Mouse (Mus musculus): ENCODE results near the gene Ttyh1. TPM values are rescaled to one million over a fixed set of nuclear protein-coding genes. Genes with fewer than 3 reads are reported as not detected.

The Ttyh1 gene
- polyA plus RNA-seq, 1 experiment from 2014 or later = 4.3 TPM

GRCm38 (mm10) chr7:4136771-4137531 is 17.7 kb downstream of the Ttyh1 start, which contains the start of gene Leng8:
TSS of gene Leng8 (plus strand) at chr7:4137039.
- H3K36me3 ChIP-seq (ENCODE audit: control insufficient read depth, insufficient read depth, low read length) = peaks cover 26% of the 10 kb centered on the region
- H3K4me1 ChIP-seq (replicated peaks; ENCODE audit: control insufficient read depth, insufficient read depth) = peaks cover 4% of the 10 kb centered on the region
- H3K9ac ChIP-seq (ENCODE audit: low read length) = peak within 1 kb of the TSS; percentile 89
- no peaks in the 10 kb centered on the region for H3K9me3 ChIP-seq (ENCODE audit: control insufficient read depth, low read length)
- no peaks in the 10 kb centered on the region for H3K27me3 ChIP-seq (ENCODE audit: control insufficient read depth, insufficient read depth, low read length)
- ATAC-seq (ENCODE audit: low FRiP score, low TSS enrichment) (peak; percentile 98), DNase-seq (ENCODE audit: low spot score) (peak; percentile 98)
- H3K4me3 ChIP-seq (ENCODE audit: low read depth, low read length) = peak within 1 kb of the TSS; percentile 91
- under 1% methylated on average over 58 of the region's 78 CpGs for WGBS
- H3K4me2 ChIP-seq (replicated peaks; ENCODE audit: low read depth) = peak within 1 kb of the TSS; percentile 92
- TF ChIP-seq CTCF (IDR thresholded peaks at IDR 0.05; ENCODE audit: low read depth) = peak; percentile 22; the same call in 1 of the 2 replicates
- no peak for TF ChIP-seq EP300 (optimal IDR thresholded peaks at IDR 0.05)
- H3K27ac ChIP-seq (replicated peaks) = peak within 1 kb of the TSS; percentile 97

DNA sequence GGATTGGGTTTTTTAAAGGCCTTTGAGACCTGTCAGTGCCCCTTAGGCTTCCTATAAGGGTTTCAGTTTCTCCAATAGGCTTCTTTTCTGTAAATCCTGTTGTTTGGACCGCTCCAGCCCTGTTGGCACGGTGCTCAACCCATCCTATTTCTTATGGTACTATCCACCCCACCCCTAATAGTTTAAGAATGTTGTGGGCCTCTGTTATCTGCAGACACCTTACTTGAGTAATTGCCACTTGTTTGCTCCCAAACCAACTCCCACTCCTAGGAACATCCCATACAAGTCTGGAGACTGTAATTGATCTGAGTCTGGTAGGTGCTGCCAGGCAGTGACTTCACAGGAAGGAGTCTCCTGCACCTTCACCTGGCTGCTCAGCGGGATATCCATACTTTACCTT is 18.5 kb downstream of the Ttyh1 start:
- H3K9ac ChIP-seq (ENCODE audit: low read length) = peak overlapping the region; percentile 89
- H3K4me3 ChIP-seq (ENCODE audit: low read depth, low read length) = peak overlapping the region; percentile 91
- H3K4me2 ChIP-seq (replicated peaks; ENCODE audit: low read depth) = peak overlapping the region; percentile 92
- H3K9me3 ChIP-seq (ENCODE audit: control insufficient read depth, low read length) = no peaks in the 10 kb centered on the region
- TF ChIP-seq CTCF (IDR thresholded peaks at IDR 0.05; ENCODE audit: low read depth) = no peak
- TF ChIP-seq EP300 (optimal IDR thresholded peaks at IDR 0.05) = no peak
- ATAC-seq (ENCODE audit: low FRiP score, low TSS enrichment) (no peak), DNase-seq (ENCODE audit: low spot score) (no peak)
- peak overlapping the region; percentile 97; the same call in 1 of the 2 replicates for H3K27ac ChIP-seq (replicated peaks)
- 48% methylated on average over 3 of the region's 3 CpGs for WGBS
- H3K4me1 ChIP-seq (replicated peaks; ENCODE audit: control insufficient read depth, insufficient read depth) = peaks cover 4% of the 10 kb centered on the region
- H3K27me3 ChIP-seq (ENCODE audit: control insufficient read depth, insufficient read depth, low read length) = no peaks in the 10 kb centered on the region
- H3K36me3 ChIP-seq (ENCODE audit: control insufficient read depth, insufficient read depth, low read length) = peaks cover 33% of the 10 kb centered on the region

GRCm38 (mm10) chr7:4138181-4138580 is 19.0 kb downstream of the Ttyh1 start:
- WGBS = 64% methylated on average over 2 of the region's 2 CpGs
- DNase-seq (ENCODE audit: low spot score) = peak; percentile 9
- Histone ChIP-seq H3K4me3 (ENCODE audit: low read depth, low read length) (peak overlapping the region; percentile 91; the same call in 1 of the 2 replicates), H3K36me3 (ENCODE audit: control insufficient read depth, insufficient read depth, low read length) (peaks cover 38% of the 10 kb centered on the region), H3K27ac (replicated peaks) (no peak overlapping the region), H3K9me3 (ENCODE audit: control insufficient read depth, low read length) (no peaks in the 10 kb centered on the region), H3K27me3 (ENCODE audit: control insufficient read depth, insufficient read depth, low read length) (no peaks in the 10 kb centered on the region), H3K4me2 (replicated peaks; ENCODE audit: low read depth) (peak overlapping the region; percentile 92), H3K4me1 (replicated peaks; ENCODE audit: control insufficient read depth, insufficient read depth) (peaks cover 4% of the 10 kb centered on the region), H3K9ac (ENCODE audit: low read length) (peak overlapping the region; percentile 89)
- ATAC-seq (ENCODE audit: low FRiP score, low TSS enrichment) = no peak
- TF ChIP-seq CTCF (IDR thresholded peaks at IDR 0.05; ENCODE audit: low read depth) (no peak), EP300 (optimal IDR thresholded peaks at IDR 0.05) (no peak)

GRCm38 (mm10) chr7:4138671-4139070 is 19.5 kb downstream of the Ttyh1 start:
- ATAC-seq (ENCODE audit: low FRiP score, low TSS enrichment) (no peak), DNase-seq (ENCODE audit: low spot score) (peak; percentile 11)
- Histone ChIP-seq H3K4me1 (replicated peaks; ENCODE audit: control insufficient read depth, insufficient read depth) (peaks cover 4% of the 10 kb centered on the region), H3K27me3 (ENCODE audit: control insufficient read depth, insufficient read depth, low read length) (no peaks in the 10 kb centered on the region), H3K36me3 (ENCODE audit: control insufficient read depth, insufficient read depth, low read length) (peaks cover 43% of the 10 kb centered on the region), H3K4me3 (ENCODE audit: low read depth, low read length) (no peak overlapping the region), H3K9ac (ENCODE audit: low read length) (no peak overlapping the region), H3K27ac (replicated peaks) (no peak overlapping the region), H3K9me3 (ENCODE audit: control insufficient read depth, low read length) (no peaks in the 10 kb centered on the region), H3K4me2 (replicated peaks; ENCODE audit: low read depth) (no peak overlapping the region)
- 91% methylated on average over 7 of the region's 7 CpGs for WGBS
- TF ChIP-seq EP300 (optimal IDR thresholded peaks at IDR 0.05) (no peak), CTCF (IDR thresholded peaks at IDR 0.05; ENCODE audit: low read depth) (no peak)

DNA sequence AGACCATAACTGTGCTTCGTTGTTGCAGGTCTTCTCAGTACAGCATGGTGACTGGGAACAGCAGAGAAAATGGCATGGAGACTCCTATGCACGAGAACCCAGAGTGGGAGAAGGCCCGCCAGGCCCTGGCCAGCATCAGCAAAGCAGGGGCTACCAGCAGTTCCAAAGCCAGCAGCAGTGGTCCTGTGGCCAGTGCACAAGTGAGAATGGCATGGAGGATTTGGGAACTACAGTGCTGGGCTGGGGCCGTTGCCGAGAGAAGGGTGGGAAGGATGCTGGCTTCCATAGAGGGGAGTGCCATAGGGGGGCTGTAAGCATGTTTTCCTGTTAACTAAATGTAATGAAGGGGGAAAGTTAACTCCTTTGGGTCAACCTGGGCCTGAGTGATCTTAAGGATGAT is 20.2 kb downstream of the Ttyh1 start:
- ATAC-seq (ENCODE audit: low FRiP score, low TSS enrichment) = no peak
- DNase-seq (ENCODE audit: low spot score) = peak; percentile 8
- 93% methylated on average over 5 of the region's 5 CpGs for WGBS
- no peak overlapping the region for H3K27ac ChIP-seq (replicated peaks)
- H3K9me3 ChIP-seq (ENCODE audit: control insufficient read depth, low read length) = no peaks in the 10 kb centered on the region
- peaks cover 47% of the 10 kb centered on the region for H3K36me3 ChIP-seq (ENCODE audit: control insufficient read depth, insufficient read depth, low read length)
- H3K4me2 ChIP-seq (replicated peaks; ENCODE audit: low read depth) = no peak overlapping the region
- H3K4me3 ChIP-seq (ENCODE audit: low read depth, low read length) = no peak overlapping the region
- no peaks in the 10 kb centered on the region for H3K27me3 ChIP-seq (ENCODE audit: control insufficient read depth, insufficient read depth, low read length)
- TF ChIP-seq EP300 (optimal IDR thresholded peaks at IDR 0.05) (no peak), CTCF (IDR thresholded peaks at IDR 0.05; ENCODE audit: low read depth) (no peak)
- no peak overlapping the region for H3K9ac ChIP-seq (ENCODE audit: low read length)
- peaks cover 4% of the 10 kb centered on the region for H3K4me1 ChIP-seq (replicated peaks; ENCODE audit: control insufficient read depth, insufficient read depth)

All from stomach, postnatal 0 days (tissue).